Mouse (Mus musculus): ENCODE measurements around the gene Stoml2. TPM values are rescaled to one million over a fixed set of nuclear protein-coding genes. Genes with fewer than 3 reads are reported as not detected.

The Stoml2 gene
- 106 and 107 TPM in 2 replicates for polyA plus RNA-seq (2012; rRNA removed)

GRCm38 (mm10) chr4:43031237-43031995, at the start of gene Stoml2:
Gene Stoml2 (minus strand): TSS chr4:43031710.
- DNase-seq (ENCODE audit: extremely low spot score in 1 of 2, low spot score in 1 of 2), result peak; percentile 88 to 95

- DNase-seq (ENCODE audit: extremely low spot score in 1 of 2, low spot score in 1 of 2), result no peak
Measured at GRCm38 (mm10) chr4:43078071-43078718, 46.7 kb upstream of the Stoml2 start.

DNA sequence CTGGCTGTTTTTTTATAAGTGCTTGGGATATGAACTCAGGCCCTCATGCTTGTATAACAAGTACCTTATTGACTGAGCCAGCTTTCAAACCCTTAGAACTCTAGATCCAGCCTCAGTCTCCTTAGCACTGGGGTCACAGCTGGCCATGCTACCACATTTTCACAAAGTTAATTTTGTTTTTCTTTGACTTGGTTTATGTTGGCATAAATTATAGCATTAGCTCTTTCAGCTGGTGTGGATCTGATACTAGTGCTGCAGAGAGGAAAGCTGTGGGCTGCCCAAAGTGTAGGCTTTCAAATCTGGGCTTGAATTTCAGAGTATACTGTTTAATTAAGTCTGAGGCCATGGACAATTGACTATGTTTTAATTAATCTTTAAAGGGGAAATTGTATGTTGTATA, 43.4 kb upstream of the Stoml2 start:
- no peak for DNase-seq (ENCODE audit: extremely low spot score in 1 of 2, low spot score in 1 of 2)

GRCm38 (mm10) chr4:43065471-43065870, 34.0 kb upstream of the Stoml2 start:
- DNase-seq (ENCODE audit: extremely low spot score in 1 of 2, low spot score in 1 of 2), result no peak

DNA sequence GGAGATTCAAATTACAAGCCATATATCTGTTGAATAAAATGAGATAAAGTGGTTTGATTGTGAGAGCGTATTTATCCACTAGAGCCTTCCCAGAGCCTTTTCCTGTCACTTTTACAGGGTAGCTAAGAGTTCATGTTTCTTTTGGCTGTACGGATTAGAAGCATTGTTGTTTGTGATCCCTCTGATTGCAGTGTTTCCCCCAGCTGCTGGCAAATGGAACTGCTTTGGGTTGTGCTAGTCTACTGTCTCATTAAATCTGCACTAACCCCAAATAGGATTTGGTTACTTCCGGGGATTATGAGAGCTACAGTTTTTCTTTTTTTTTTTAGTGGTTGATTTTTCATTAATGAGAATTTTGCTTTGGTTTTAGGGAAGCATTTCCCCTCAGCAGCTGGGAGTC, 28.8 kb upstream of the Stoml2 start:
- DNase-seq (ENCODE audit: extremely low spot score in 1 of 2, low spot score in 1 of 2), result no peak

GRCm38 (mm10) chr4:43059697-43060096, 28.2 kb upstream of the Stoml2 start:
- no peak for DNase-seq (ENCODE audit: extremely low spot score in 1 of 2, low spot score in 1 of 2)

- peak; percentile 67 to 88 for DNase-seq (ENCODE audit: extremely low spot score in 1 of 2, low spot score in 1 of 2)
Measured at GRCm38 (mm10) chr4:43058753-43059654, 27.5 kb upstream of the Stoml2 start, which contains the start of gene Unc13b. Gene Unc13b (plus strand): TSS chr4:43058953.

- DNase-seq (ENCODE audit: extremely low spot score in 1 of 2, low spot score in 1 of 2), result no peak
Measured at GRCm38 (mm10) chr4:43058392-43058752, 26.9 kb upstream of the Stoml2 start.

DNA sequence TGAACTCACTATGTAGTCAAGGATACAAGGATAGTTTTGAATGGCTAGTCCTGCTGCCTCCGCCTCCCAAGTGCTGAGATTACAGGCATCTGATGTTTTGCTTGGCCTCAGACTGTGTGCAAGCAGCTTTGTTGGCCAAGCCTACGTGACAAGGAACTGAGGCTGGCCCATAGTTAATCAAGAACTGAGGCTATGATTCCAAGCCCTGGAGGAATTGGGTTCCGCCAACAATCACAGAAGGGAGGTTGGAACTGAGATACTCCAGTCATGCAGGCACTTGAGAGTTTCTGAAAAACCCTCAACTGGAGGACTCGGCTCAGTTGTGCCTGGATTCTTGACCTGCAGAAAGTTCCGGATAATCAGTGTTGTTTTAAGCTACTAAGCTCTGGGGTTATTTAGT, 26.1 kb upstream of the Stoml2 start:
- DNase-seq (ENCODE audit: extremely low spot score in 1 of 2, low spot score in 1 of 2), result no peak

- DNase-seq (ENCODE audit: extremely low spot score in 1 of 2, low spot score in 1 of 2), result peak in 1 of 2 experiments; percentile 82
Measured at GRCm38 (mm10) chr4:43052627-43053026, 21.1 kb upstream of the Stoml2 start.

- peak; percentile 72 to 92 for DNase-seq (ENCODE audit: extremely low spot score in 1 of 2, low spot score in 1 of 2)
Measured at GRCm38 (mm10) chr4:43047231-43047630, 15.7 kb upstream of the Stoml2 start.

- no peak for DNase-seq (ENCODE audit: extremely low spot score in 1 of 2, low spot score in 1 of 2)
Measured at GRCm38 (mm10) chr4:43046607-43047006, 15.1 kb upstream of the Stoml2 start.

DNA sequence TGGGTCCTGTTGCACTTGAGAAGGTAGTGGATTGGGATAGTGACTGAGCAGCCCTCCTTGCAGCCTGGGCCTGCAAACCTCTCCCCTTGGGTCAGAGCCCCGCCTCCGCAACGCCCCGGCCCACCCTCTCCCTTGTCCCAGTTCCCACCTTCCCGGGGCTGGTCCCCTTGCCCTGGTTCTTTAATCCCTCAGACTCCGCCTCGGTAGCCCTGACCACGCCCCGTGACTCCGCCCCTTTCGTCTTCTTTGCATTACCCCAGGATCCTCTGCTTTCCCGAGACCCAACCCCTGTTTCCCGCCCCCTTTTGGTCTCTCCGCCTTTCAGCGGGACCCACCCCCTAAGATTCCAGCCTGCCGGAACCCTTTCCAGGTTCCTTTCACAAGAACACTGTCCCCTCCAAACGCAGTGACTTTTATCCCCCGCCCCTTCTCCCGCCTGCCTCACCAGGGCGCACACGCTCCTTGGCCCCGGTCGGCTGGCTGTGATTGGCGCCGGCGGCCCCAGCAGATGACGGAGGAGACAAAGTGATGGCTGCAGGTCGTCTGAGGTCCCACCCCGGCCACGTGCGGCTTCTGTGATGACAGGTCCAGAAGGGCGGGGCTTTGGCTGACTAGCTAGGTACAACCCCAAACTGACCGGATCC, 14.3 kb upstream of the Stoml2 start, which contains the start of gene Fam214b:
Fam214b (minus strand) TSS at position 562 of the 644 bp plus-strand sequence.
- peak; percentile 92 to 96 for DNase-seq (ENCODE audit: extremely low spot score in 1 of 2, low spot score in 1 of 2)

DNA sequence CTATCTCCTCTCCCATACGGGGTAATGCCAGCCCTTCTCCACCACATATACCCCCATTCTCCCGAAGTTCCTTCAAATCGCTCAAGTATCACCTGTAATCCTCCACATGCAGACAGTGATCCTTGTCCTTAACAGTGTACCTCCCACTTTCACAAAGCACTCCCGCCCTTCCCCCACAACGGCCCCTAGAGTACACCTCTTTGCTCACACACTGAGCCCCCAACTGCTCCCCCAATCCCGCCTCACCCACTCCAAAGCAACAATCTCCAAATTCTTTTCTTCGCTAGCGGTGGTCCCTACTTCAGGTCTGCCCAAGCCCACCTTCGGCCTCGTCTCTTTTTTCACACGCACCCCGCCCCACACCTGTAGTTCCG, 13.8 kb upstream of the Stoml2 start:
- no peak for DNase-seq (ENCODE audit: extremely low spot score in 1 of 2, low spot score in 1 of 2)

DNA sequence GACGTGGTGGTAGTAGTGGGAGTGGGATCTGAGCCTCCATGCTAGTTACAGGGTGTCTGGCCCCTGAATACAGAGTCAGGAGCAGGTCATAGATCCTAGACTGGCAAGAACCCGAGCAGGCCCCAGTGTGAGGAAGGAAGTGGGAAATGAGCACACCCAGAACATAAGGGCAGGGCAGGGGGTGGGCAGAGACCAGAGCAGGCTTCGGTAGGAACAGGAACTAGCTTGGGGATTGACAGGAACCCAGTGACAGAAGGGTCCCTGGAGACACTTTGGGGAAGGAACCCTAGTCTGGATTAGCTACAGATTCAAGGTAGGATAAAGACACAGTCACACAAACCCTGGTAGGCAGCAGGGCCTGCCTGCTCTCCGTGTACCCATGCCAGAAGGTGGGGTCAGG, 13.2 kb upstream of the Stoml2 start:
- DNase-seq (ENCODE audit: extremely low spot score in 1 of 2, low spot score in 1 of 2), result no peak

- peak; percentile 59 to 61 for DNase-seq (ENCODE audit: extremely low spot score in 1 of 2, low spot score in 1 of 2)
Measured at GRCm38 (mm10) chr4:43043644-43044357, 12.3 kb upstream of the Stoml2 start.

GRCm38 (mm10) chr4:43040881-43041547, 9.5 kb upstream of the Stoml2 start:
- no peak for DNase-seq (ENCODE audit: extremely low spot score in 1 of 2, low spot score in 1 of 2)

DNA sequence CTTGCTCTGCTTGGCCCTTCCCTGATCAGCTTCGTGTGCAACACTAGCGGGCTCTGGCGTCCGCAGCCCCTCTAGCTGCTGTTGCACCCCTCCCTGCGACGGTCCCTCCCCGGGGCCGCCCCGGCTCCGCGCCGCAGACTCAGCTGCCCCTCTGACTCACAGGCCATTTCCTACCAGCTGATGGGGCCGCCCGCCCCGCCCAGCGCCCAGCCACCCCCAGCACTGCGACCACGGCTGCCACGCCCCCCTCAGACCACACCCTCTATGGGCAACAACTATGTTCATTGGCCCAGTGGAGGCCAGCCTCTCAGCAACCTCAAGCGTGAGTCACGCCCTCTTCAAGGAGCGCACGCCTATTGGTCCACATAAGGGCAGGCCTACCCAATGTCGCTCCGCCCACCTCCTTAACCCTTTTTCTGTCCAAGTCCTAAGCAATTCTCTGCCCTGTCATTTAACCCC, 8.6 kb upstream of the Stoml2 start:
- peak; percentile 96 for DNase-seq (ENCODE audit: extremely low spot score in 1 of 2, low spot score in 1 of 2)

- no peak for DNase-seq (ENCODE audit: extremely low spot score in 1 of 2, low spot score in 1 of 2)
Measured at GRCm38 (mm10) chr4:43039609-43040008, 8.1 kb upstream of the Stoml2 start.

Data from frontal cortex, adult 2 months (tissue).